Mouse (Mus musculus) embryonic facial prominence, embryonic 14.5 days (tissue): ENCODE measurements around the gene Gpr65. TPM values are rescaled to one million over a fixed set of nuclear protein-coding genes. Genes with fewer than 3 reads are reported as not detected.
"Not testable (repeated sequence)": the region's sequence is repeated elsewhere in the genome, so short reads cannot be mapped to it uniquely, and the experiment has no call there.

ENCODE experiments used
- ATAC-seq: fragments of 200-750 bp; cut with Nextera tagmentation; 2 replicates; pipeline ENCODE4 v1.8.0; 2017; ENCODE audit warnings: low read depth, moderate number of reproducible peaks, moderate TSS enrichment
- DNase-seq: peaks from one replicate; pipeline ENCODE4 v3.0.0-alpha.2; 2015; ENCODE audit warnings: low spot score
- H3K27ac ChIP-seq: fragments of 300-500 bp; sonication (generic); replicated peaks from 2 replicates; pipeline ENCODE4 v1.5.1; 2014; ENCODE audit warnings: low read depth, mild to moderate bottlenecking, low read length, moderate library complexity
- H3K27me3 ChIP-seq: fragments of 300-500 bp; sonication (generic); replicated peaks from 2 replicates; pipeline ENCODE4 v1.6.1; 2014; ENCODE audit warnings: low read length; ENCODE audit not compliant: control insufficient read depth, insufficient read depth
- H3K36me3 ChIP-seq: fragments of 300-500 bp; sonication (generic); 2 replicates; pipeline ENCODE4 v1.6.1; 2014; ENCODE audit warnings: low read length, mixed read lengths; ENCODE audit not compliant: control insufficient read depth, insufficient read depth
- H3K4me1 ChIP-seq: fragments of 300-500 bp; sonication (generic); 2 replicates; pipeline ENCODE4 v1.6.1; 2014; ENCODE audit warnings: antibody characterized with exemption, low read length; ENCODE audit not compliant: control insufficient read depth, insufficient read depth
- H3K4me2 ChIP-seq: fragments of 300-500 bp; sonication (generic); 2 replicates; pipeline ENCODE4 v1.6.1; 2014; ENCODE audit warnings: low read depth, mild to moderate bottlenecking, low read length, moderate library complexity, mixed read lengths
- H3K4me3 ChIP-seq: fragments of 300-500 bp; sonication (generic); 2 replicates; pipeline ENCODE4 v1.5.1; 2014; ENCODE audit warnings: low read depth, mild to moderate bottlenecking, low read length
- H3K9ac ChIP-seq: fragments of 300-500 bp; sonication (generic); 2 replicates; pipeline ENCODE4 v1.6.1; 2014; ENCODE audit warnings: low read depth, mild to moderate bottlenecking, low read length, moderate library complexity, mixed read lengths
- H3K9me3 ChIP-seq: fragments of 300-500 bp; sonication (generic); 2 replicates; pipeline ENCODE4 v1.6.1; 2016; ENCODE audit warnings: low read length; ENCODE audit not compliant: control insufficient read depth
- WGBS: fragments of 180-500 bp; shearing (Covaris S2); extraction: QIAGEN DNeasy Blood & Tissue Kit; methylation state at CpG from one replicate; pipeline ENCODE4 v1.1.7; 2014; 5-methylcytosine and 5-hydroxymethylcytosine counted together
- polyA plus RNA-seq: library from polyadenylated mRNA; unstranded; fragments of >200 nt; fragmentation: Nextera tagmentation; extraction: Ambion mirVana; gene quantifications from 2 replicates; pipeline ENCODE4 v1.2.1, GENCODE M21; 2014

Gpr65 gene
- polyA plus RNA-seq, 1 experiment from 2014 or later: 4.7 TPM

DNA sequence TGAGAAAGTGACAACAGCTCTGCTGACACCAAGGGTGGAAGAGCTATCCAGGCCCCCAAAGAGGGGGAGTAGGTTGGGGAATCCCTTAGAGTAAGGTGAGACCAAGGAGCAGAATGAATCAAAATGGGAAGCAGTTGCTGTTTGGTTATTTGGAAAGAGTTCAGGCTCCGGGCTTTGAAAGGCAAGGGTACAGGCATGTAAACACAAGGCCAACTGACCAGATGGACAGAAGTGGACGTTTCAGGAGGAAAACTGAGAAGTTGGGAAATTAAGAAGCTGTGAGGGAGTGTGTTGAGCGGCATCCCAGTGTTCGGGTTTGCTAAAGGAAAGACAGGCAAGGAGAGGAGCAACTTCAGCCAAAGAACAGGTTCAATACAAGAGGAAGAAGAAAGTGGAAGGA, 54.0 kb downstream of the Gpr65 start:
- no peak overlapping the region for H3K27ac ChIP-seq
- 73% methylated on average over 4 of the region's 4 CpGs for WGBS
- no peak overlapping the region for H3K4me3 ChIP-seq
- no peaks in the 10 kb centered on the region for H3K27me3 ChIP-seq
- DNase-seq: no peak
- H3K4me2 ChIP-seq: no peak overlapping the region
- no peak for ATAC-seq
- H3K36me3 ChIP-seq: no peaks in the 10 kb centered on the region
- H3K9ac ChIP-seq: no peak overlapping the region
- H3K4me1 ChIP-seq: no peaks in the 10 kb centered on the region
- H3K9me3 ChIP-seq: no peaks in the 10 kb centered on the region

GRCm38 (mm10) chr12:98324170-98324569, 55.7 kb downstream of the Gpr65 start:
- not testable (repeated sequence) for H3K4me3 ChIP-seq, ATAC-seq, H3K4me2 ChIP-seq, H3K9ac ChIP-seq, H3K4me1 ChIP-seq, H3K9me3 ChIP-seq, H3K27me3 ChIP-seq, H3K36me3 ChIP-seq, H3K27ac ChIP-seq
- peak; percentile 80 for DNase-seq
- WGBS: no CpG with 5 or more reads among the region's 1 CpGs

Other genes starting within 250 kb of the Gpr65 start
- 7.5 and 9.0 TPM in 2 replicates for gene Galc, start 9.2 kb upstream of the Gpr65 start, polyA plus RNA-seq